Mouse (Mus musculus): ENCODE measurements around the gene Rab27a. TPM values are rescaled to one million over a fixed set of nuclear protein-coding genes. Genes with fewer than 3 reads are reported as not detected.
"Not testable (repeated sequence)": the region's sequence is repeated elsewhere in the genome, so short reads cannot be mapped to it uniquely, and the experiment has no call there.

Rab27a gene
- total RNA-seq, 2 experiments from 2014 or later: 5.6 to 6.7 TPM

DNA sequence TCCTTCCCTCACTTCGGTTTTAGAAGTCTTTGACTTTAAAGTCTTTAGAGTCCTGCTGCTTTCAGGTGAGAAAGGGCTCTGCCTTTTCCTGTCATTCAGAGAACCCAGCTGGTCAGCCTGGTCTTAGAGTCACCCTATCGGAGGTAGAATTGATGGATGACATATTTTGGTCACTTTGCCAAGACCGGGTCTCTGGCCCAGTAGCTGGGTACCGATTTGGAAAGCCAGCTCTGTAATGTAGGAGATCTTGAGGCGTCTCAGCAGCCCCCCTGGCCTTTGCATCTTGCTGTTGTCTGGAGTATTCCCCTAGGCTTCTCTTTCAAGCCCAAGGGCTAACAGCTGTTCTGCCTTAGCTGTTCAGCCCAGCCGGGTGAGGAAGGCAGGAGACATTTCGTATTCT lies 550 bp downstream of the Rab27a start:
- no peak for DNase-seq
- intact Hi-C loops (cut with DNase I): no loop called here

GRCm38 (mm10) chr9:73045711-73046110 lies 1.1 kb downstream of the Rab27a start:
- intact Hi-C loops (cut with DNase I): no loop called here
- DNase-seq: no peak

- no peak for DNase-seq
Observed at GRCm38 (mm10) chr9:73047906-73048305, 3.3 kb downstream of the Rab27a start.

DNA sequence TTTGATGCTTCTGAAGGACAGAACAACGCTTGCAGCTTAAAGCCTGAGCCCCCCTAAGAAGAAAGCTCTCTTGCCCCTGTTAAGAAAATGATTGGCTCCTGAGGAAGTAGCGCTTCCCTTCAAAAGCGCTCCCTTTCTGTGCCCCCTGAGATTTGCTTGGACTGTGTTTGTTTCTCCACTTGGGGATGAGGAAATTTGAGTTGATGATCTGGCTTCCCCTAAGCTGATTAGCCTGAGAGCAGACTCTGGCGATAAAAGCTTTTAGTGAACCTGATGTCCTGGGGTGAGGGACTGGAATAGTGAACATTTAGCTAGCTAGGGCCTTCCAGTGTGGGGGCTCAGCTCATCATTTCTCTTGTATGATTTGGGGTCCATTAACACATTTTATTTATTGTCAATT lies 4.3 kb downstream of the Rab27a start:
- intact Hi-C loops (cut with DNase I): no loop called here
- no peak for DNase-seq

More at GRCm38 (mm10) chr9:73047906-73048305, 3.3 kb downstream of the Rab27a start:
- intact Hi-C loops (cut with DNase I): no loop called here

DNA sequence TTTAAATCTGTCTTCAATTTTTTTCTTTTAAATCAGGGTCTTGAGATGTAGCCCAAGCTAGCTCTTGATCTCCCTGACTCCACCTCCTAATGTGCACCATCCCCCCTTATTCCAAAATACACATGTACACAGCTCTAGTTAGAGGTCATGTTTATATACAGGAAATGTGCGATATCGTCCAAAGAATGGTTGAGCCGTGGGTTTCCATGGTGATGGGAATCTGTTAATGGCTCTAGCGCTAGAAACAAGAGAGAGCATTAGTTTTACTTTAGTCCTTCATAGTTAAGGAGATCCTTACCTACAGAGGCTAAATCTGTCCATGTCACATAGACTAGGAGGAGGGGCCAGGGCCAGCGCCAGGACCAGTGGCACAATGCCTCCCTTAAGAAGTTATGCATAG lies 5.2 kb downstream of the Rab27a start:
- intact Hi-C loops (cut with DNase I): no loop called here
- no peak for DNase-seq

DNA sequence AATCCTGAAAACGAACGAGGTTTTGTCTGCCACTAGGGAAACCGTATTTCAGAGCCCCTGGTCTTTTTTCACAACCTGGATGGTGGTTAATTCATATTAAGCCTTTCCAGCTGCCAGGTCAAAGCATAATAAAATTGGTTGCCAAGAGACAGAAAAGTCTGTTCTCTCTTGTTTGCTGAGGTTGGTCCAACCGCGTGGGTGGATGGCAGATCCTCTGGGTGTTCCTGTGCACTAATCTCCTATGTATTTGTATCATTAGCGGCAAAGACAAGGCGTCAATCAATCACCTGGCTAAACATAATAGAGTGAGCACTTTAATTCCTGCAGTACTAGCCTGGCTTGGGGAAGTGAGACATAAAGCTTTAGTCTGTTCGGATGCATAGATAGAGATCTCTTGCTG lies 6.0 kb downstream of the Rab27a start:
- no peak for DNase-seq
- intact Hi-C loops (cut with DNase I): no loop called here

GRCm38 (mm10) chr9:73055441-73055911 lies 10.8 kb downstream of the Rab27a start:
- DNase-seq: no peak
- intact Hi-C loops (cut with DNase I): no loop called here

GRCm38 (mm10) chr9:73059224-73059623 lies 14.6 kb downstream of the Rab27a start:
- intact Hi-C loops (cut with DNase I): no loop called here
- DNase-seq: no peak

- intact Hi-C loops (cut with DNase I): no loop called here
- DNase-seq: no peak
Observed at GRCm38 (mm10) chr9:73063621-73064290, 19.1 kb downstream of the Rab27a start.

GRCm38 (mm10) chr9:73067086-73067485 lies 22.4 kb downstream of the Rab27a start:
- DNase-seq: no peak
- intact Hi-C loops (cut with DNase I): no loop called here

DNA sequence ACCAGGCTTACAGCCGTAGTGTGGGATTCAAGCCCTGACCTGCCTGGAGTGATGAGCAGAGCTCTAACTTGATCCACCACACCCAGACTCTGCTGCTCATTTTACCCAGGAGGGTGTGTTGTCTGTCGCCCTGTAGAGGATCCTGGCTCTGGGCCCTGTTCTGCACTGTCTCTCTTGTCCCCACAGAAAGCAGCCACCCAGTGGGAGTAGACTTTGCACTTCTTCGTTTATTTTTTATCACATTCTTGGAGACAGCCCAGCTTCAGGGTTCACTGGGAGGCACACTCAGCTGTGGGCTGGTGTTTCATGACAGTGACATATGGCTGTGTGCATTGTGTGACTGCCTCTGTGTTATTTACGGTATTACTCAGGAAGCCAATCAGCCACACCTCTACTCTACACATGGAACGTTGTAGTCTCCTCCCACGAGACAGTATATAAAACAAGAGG lies 23.6 kb downstream of the Rab27a start:
- intact Hi-C loops (cut with DNase I): no loop called here
- DNase-seq: no peak

GRCm38 (mm10) chr9:73068688-73069087 lies 24.0 kb downstream of the Rab27a start:
- no peak for DNase-seq
- intact Hi-C loops (cut with DNase I): no loop called here

GRCm38 (mm10) chr9:73070971-73071659 lies 26.5 kb downstream of the Rab27a start:
- no peak for DNase-seq
- intact Hi-C loops (cut with DNase I): no loop called here

DNA sequence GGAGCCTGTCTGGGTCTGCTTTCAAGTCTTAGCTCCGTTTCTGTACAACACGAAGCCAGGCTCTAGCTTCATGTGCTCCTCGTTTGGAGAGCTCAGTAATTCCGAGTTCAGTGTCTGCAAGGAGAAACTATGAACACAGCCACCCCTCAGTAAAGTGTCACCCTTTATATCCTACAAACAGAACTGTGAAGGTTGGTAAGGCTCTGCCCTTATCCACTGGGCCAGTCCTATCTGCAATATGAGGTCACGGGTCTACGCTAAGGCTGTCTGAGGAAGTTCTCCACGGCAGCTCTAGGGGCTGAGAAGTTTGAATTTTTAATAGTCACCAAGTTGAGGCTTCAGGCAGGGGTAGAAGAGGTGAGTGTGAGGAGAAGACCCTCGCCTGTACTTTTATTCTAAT lies 27.8 kb downstream of the Rab27a start:
- DNase-seq: no peak
- intact Hi-C loops (cut with DNase I): no loop called here

GRCm38 (mm10) chr9:73073169-73073568 lies 28.5 kb downstream of the Rab27a start:
- intact Hi-C loops (cut with DNase I): no loop called here

GRCm38 (mm10) chr9:73079349-73079748 lies 34.7 kb downstream of the Rab27a start:
- intact Hi-C loops (cut with DNase I); DNase-seq: not testable (repeated sequence)

More at GRCm38 (mm10) chr9:73073169-73073568, 28.5 kb downstream of the Rab27a start:
- DNase-seq: no peak

GRCm38 (mm10) chr9:73079801-73080325 lies 35.2 kb downstream of the Rab27a start:
- intact Hi-C loops (cut with DNase I): no loop called here

GRCm38 (mm10) chr9:73082291-73083000 lies 37.8 kb downstream of the Rab27a start:
- no peak for DNase-seq
- intact Hi-C loops (cut with DNase I): no loop called here

More at GRCm38 (mm10) chr9:73079801-73080325, 35.2 kb downstream of the Rab27a start:
- DNase-seq: no peak

GRCm38 (mm10) chr9:73083956-73084355 lies 39.3 kb downstream of the Rab27a start:
- intact Hi-C loops (cut with DNase I): no loop called here
- DNase-seq: no peak

GRCm38 (mm10) chr9:73085845-73086244 lies 41.2 kb downstream of the Rab27a start:
- intact Hi-C loops (cut with DNase I): no loop called here
- DNase-seq: no peak

DNA sequence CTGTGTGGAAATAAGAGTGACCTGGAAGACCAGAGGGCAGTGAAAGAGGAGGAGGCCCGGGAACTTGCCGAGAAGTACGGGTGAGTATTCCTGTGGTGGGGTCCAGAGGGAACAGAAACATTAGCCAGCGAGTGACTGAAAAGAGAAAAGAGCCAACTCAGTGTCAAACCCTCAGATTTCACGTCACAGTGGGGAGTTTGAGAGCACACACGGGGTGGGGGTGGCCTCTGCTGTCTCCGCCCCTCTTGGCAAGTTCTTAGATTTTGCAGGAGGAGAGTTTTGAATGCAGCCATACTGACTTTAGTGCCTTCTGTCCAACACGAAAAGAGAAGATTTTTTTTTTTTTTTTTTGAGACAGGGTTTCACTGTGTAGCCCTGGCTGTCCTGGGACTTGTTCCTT lies 42.5 kb downstream of the Rab27a start:
- no peak for DNase-seq

More for the DNA sequence above, 42.5 kb downstream of the Rab27a start:
- intact Hi-C loops (cut with DNase I): no loop called here

Measured in heart, postnatal 14 days (tissue).